Mouse (Mus musculus) lung, postnatal 0 days (tissue): ENCODE measurements at regions not wholly inside any gene's neighbourhood (a gene's known extent, or its start where the extent isn't known, plus 50 kb on each side); places are given as distances from the start of the nearest gene placed in this dataset.

Experiments used
- ATAC-seq: fragments of 200-750 bp; cut with Nextera tagmentation; 2 replicates; pipeline ENCODE4 v1.8.0; 2017; ENCODE audit warnings: moderate library complexity
- DNase-seq: peaks from one replicate; pipeline ENCODE4 v3.0.0-alpha.2; 2016; ENCODE audit warnings: low spot score
- H3K27ac ChIP-seq: fragments of 300-500 bp; sonication (generic); 2 replicates; pipeline ENCODE4 v1.5.1; 2014; ENCODE audit warnings: antibody characterized with exemption, mild to moderate bottlenecking, low read length, mixed read lengths
- H3K27me3 ChIP-seq: fragments of 300-500 bp; sonication (generic); replicated peaks from 2 replicates; pipeline ENCODE4 v1.6.1; 2014; ENCODE audit warnings: low read length, mixed read lengths; ENCODE audit not compliant: insufficient read depth
- H3K36me3 ChIP-seq: fragments of 300-500 bp; sonication (generic); 2 replicates; pipeline ENCODE4 v1.6.1; 2014; ENCODE audit warnings: low read length, mixed read lengths; ENCODE audit not compliant: insufficient read depth
- H3K4me1 ChIP-seq: fragments of 300-500 bp; sonication (generic); 2 replicates; pipeline ENCODE4 v1.6.1; 2014; ENCODE audit warnings: antibody characterized with exemption, low read depth, low read length, mixed read lengths; ENCODE audit not compliant: insufficient read depth
- H3K4me2 ChIP-seq: fragments of 300-500 bp; sonication (generic); replicated peaks from 2 replicates; pipeline ENCODE4 v1.6.1; 2014; ENCODE audit warnings: low read depth, mild to moderate bottlenecking, low read length, moderate library complexity, mixed read lengths
- H3K4me3 ChIP-seq: fragments of 300-500 bp; sonication (generic); 2 replicates; pipeline ENCODE4 v1.5.1; 2014; ENCODE audit warnings: low read depth, low read length
- H3K9ac ChIP-seq: fragments of 300-500 bp; sonication (generic); replicated peaks from 2 replicates; pipeline ENCODE4 v1.6.1; 2014; ENCODE audit warnings: low read depth, mild to moderate bottlenecking
- H3K9me3 ChIP-seq: fragments of 300-500 bp; sonication (generic); 2 replicates; pipeline ENCODE4 v1.6.1; 2016; ENCODE audit warnings: low read length, mixed read lengths
- CTCF ChIP-seq: IDR thresholded peaks from 2 replicates; pipeline ENCODE4 v1.5.1; 2016; ENCODE audit warnings: antibody characterized with exemption, mild to moderate bottlenecking
- EP300 ChIP-seq: IDR thresholded peaks from 2 replicates; pipeline ENCODE4 v1.6.1; 2016; ENCODE audit warnings: antibody characterized with exemption, mild to moderate bottlenecking, control low read depth
- WGBS: fragments of 180-500 bp; shearing (Covaris S2); extraction: QIAGEN DNeasy Blood & Tissue Kit; methylation state at CpG from one replicate; pipeline ENCODE4 v1.1.7; 2014; 5-methylcytosine and 5-hydroxymethylcytosine counted together

- no peaks in the 10 kb centered on the region for H3K4me1 ChIP-seq
- DNase-seq: no peak
- H3K9ac ChIP-seq: no peak overlapping the region
- 44% methylated on average over 3 of the region's 3 CpGs for WGBS
- H3K4me2 ChIP-seq: no peak overlapping the region
- H3K36me3 ChIP-seq: no peaks in the 10 kb centered on the region
- no peaks in the 10 kb centered on the region for H3K27me3 ChIP-seq
- H3K4me3 ChIP-seq: no peak overlapping the region
- no peaks in the 10 kb centered on the region for H3K9me3 ChIP-seq
- no peak overlapping the region for H3K27ac ChIP-seq
- TF ChIP-seq CTCF (no peak), EP300 (no peak)
- ATAC-seq: no peak
Measured at GRCm38 (mm10) chr8:8892996-8893395, 202.7 kb upstream of the Arglu1 start.

GRCm38 (mm10) chr8:8877286-8877685 is 187.0 kb upstream of the Arglu1 start:
- H3K27me3 ChIP-seq: no peaks in the 10 kb centered on the region
- no peaks in the 10 kb centered on the region for H3K36me3 ChIP-seq
- H3K27ac ChIP-seq: no peak overlapping the region
- 57% methylated on average over 4 of the region's 5 CpGs for WGBS
- DNase-seq: no peak
- H3K4me3 ChIP-seq: no peak overlapping the region
- TF ChIP-seq CTCF (no peak), EP300 (no peak)
- no peaks in the 10 kb centered on the region for H3K4me1 ChIP-seq
- no peak overlapping the region for H3K9ac ChIP-seq
- no peaks in the 10 kb centered on the region for H3K9me3 ChIP-seq
- no peak for ATAC-seq
- no peak overlapping the region for H3K4me2 ChIP-seq

- no peak overlapping the region for H3K27ac ChIP-seq
- no peaks in the 10 kb centered on the region for H3K9me3 ChIP-seq
- DNase-seq: no peak
- no peak overlapping the region for H3K4me3 ChIP-seq
- H3K36me3 ChIP-seq: no peaks in the 10 kb centered on the region
- no peak for ATAC-seq
- 65% methylated on average over 9 of the region's 9 CpGs for WGBS
- H3K4me1 ChIP-seq: no peaks in the 10 kb centered on the region
- no peak overlapping the region for H3K4me2 ChIP-seq
- H3K9ac ChIP-seq: no peak overlapping the region
- no peaks in the 10 kb centered on the region for H3K27me3 ChIP-seq
- TF ChIP-seq CTCF: no peak
- no peak for TF ChIP-seq EP300
Measured at GRCm38 (mm10) chr8:8876879-8877278, 186.6 kb upstream of the Arglu1 start.

- Histone ChIP-seq H3K4me3 (no peak overlapping the region), H3K27me3 (no peaks in the 10 kb centered on the region), H3K9ac (no peak overlapping the region), H3K4me2 (no peak overlapping the region), H3K9me3 (no peaks in the 10 kb centered on the region), H3K36me3 (no peaks in the 10 kb centered on the region), H3K27ac (no peak overlapping the region), H3K4me1 (no peaks in the 10 kb centered on the region)
- DNase-seq: no peak
- TF ChIP-seq CTCF (no peak), EP300 (no peak)
- ATAC-seq: no peak
- WGBS: 85% methylated on average over 6 of the region's 6 CpGs
Measured at GRCm38 (mm10) chr8:8876469-8876868, 186.1 kb upstream of the Arglu1 start.

- WGBS: 75% methylated on average over 3 of the region's 3 CpGs
- TF ChIP-seq EP300 (no peak), CTCF (no peak)
- Histone ChIP-seq H3K9ac (no peak overlapping the region), H3K27me3 (no peaks in the 10 kb centered on the region), H3K9me3 (no peaks in the 10 kb centered on the region), H3K4me3 (no peak overlapping the region), H3K4me1 (peaks cover 8% of the 10 kb centered on the region; the same call in 1 of the 2 replicates), H3K36me3 (no peaks in the 10 kb centered on the region), H3K27ac (no peak overlapping the region), H3K4me2 (no peak overlapping the region)
- DNase-seq (no peak), ATAC-seq (no peak)
Measured at GRCm38 (mm10) chr8:8871938-8872337, 181.6 kb upstream of the Arglu1 start.

GRCm38 (mm10) chr8:8871039-8871438 is 180.7 kb upstream of the Arglu1 start:
- DNase-seq: no peak

GRCm38 (mm10) chr8:8870487-8870886 is 180.2 kb upstream of the Arglu1 start:
- DNase-seq: no peak
- 22% methylated on average over 4 of the region's 4 CpGs for WGBS
- ATAC-seq: no peak

More at GRCm38 (mm10) chr8:8871039-8871438, 180.7 kb upstream of the Arglu1 start:
- TF ChIP-seq CTCF: no peak
- TF ChIP-seq EP300: no peak
- Histone ChIP-seq H3K9me3 (no peaks in the 10 kb centered on the region), H3K4me2 (no peak overlapping the region), H3K27me3 (no peaks in the 10 kb centered on the region), H3K4me3 (no peak overlapping the region), H3K36me3 (no peaks in the 10 kb centered on the region), H3K9ac (no peak overlapping the region), H3K27ac (no peak overlapping the region), H3K4me1 (peaks cover 8% of the 10 kb centered on the region; the same call in 1 of the 2 replicates)
- ATAC-seq: no peak
- WGBS: 78% methylated on average over 8 of the region's 8 CpGs

More at GRCm38 (mm10) chr8:8870487-8870886, 180.2 kb upstream of the Arglu1 start:
- no peaks in the 10 kb centered on the region for H3K9me3 ChIP-seq
- peaks cover 8% of the 10 kb centered on the region; the same call in 1 of the 2 replicates for H3K4me1 ChIP-seq
- no peak overlapping the region for H3K27ac ChIP-seq
- H3K36me3 ChIP-seq: no peaks in the 10 kb centered on the region
- TF ChIP-seq EP300 (no peak), CTCF (no peak)
- H3K9ac ChIP-seq: no peak overlapping the region
- no peak overlapping the region for H3K4me3 ChIP-seq
- no peaks in the 10 kb centered on the region for H3K27me3 ChIP-seq
- no peak overlapping the region for H3K4me2 ChIP-seq
